Mouse (Mus musculus) spleen, postnatal 4 days (tissue): ENCODE measurements at regions not wholly inside any gene's neighbourhood (a gene's known extent, or its start where the extent isn't known, plus 50 kb on each side); places are given as distances from the start of the nearest gene placed in this dataset.
"Not testable (repeated sequence)": the region's sequence is repeated elsewhere in the genome, so short reads cannot be mapped to it uniquely, and the experiment has no call there.

Source experiments
- DNase-seq, 2 experiments: peaks; one replicate each; pipeline ENCODE4 v3.0.0; 2022; ENCODE audit warnings: low spot score in 2 of 2

GRCm38 (mm10) chr2:92804916-92805315 is 110.0 kb upstream of the Syt13 start:
- DNase-seq: no peak

- no peak for DNase-seq
Observed at GRCm38 (mm10) chr2:92805761-92806160, 109.1 kb upstream of the Syt13 start.

DNA sequence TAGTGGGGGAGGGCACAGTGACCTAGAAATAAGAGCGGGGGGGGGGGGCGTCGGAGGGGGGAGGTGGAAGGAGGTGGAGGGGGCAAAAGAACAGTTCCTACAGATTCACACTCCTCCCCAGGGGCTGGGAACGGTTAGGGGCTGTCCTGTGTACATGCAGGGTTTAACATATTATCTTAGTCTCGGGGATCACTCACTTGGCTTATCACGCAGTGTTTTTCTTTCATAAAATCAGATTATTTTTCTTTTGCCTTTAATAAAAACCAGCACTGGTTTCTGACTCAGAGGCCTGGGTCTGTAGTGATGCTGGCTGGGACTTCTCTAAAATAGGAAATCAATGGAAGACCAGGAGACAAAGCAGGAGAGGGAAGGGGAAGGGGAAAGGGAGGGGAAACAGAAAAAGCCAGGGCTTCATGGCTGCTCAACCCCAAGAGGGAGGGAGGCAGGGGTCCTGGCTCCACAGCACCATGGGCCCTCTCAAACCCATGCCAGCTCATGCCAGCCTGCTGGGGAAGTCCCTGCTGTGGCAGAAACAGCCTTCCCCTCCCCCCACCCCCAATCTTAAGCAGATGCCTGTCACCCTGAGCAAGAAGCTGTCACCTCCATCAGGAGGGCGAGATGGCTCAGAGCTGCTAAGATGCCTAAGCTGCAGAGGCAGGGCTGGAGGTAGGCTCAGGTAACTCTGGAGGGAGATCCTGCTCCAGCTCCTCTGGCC is 108.3 kb upstream of the Syt13 start:
- no peak for DNase-seq

DNA sequence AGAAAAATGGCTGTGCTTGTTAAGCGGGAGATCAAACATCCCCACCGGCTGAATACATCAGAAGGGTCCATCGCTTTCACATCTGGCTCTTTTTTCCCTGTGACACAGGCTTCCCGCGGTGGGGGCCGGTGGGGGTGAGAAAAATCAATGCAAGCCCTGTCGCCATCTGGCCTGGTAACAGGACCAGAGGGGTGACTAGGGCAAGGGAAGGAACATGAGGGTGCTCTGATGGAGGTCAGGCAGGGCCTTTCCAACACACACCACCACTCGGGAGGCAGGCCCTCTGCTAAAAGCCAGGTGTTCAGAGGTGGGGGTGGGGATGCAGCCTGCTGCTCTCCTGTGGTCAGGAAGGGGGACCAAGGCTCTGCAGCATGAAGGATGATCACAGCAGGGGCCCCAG is 107.5 kb upstream of the Syt13 start:
- DNase-seq: no peak

DNA sequence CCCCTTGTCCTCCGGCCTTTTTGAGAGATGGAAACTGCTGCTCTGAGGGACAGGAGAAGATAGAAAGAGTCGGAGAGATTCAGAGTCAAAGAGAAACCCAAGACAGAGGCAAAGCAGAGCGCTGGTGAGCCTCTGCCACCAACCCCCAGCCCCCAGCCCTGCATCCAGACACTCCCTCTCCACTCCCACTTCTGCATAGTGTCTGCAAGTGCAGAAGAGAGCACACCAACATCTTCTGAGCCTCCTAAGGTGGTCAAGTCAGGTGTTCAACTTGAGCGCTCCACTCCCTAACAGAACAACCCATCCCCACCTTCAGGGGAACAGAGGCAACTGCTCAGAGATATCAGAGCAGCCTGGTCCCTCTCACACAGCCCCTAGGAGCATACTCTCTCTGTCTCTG is 106.8 kb upstream of the Syt13 start:
- no peak for DNase-seq

- DNase-seq: no peak
Observed at GRCm38 (mm10) chr2:92809226-92809625, 105.7 kb upstream of the Syt13 start.

DNA sequence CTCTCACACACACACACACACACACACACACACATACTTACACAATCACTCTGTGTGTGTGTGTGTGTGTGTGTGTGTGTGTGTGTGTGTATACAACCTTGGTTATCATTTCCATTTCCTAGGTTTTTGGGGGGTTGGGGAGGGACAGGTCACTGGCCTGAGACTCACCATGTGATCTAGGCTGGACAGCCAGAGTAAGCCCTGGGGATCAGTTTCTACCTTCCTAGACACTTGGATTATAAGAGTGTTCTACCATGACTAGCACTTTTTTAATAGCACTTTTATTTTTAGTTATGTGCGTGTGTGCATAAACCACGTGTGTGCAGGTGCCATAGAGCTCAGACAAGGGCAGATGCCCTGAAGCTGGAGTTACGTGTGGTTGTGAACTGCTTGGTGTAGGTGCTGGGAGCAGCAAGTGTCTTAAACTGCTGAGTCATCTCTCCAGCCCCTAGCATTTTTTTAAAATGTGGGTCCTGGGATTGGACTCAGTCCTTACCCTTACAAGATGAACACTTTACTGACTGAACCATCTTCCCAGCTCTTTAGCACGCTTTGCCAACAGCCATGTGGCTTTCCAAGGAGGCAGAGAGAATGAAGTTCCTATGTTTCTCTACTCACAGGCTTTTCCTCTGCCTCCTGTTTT is 105.1 kb upstream of the Syt13 start:
- DNase-seq: no peak

DNA sequence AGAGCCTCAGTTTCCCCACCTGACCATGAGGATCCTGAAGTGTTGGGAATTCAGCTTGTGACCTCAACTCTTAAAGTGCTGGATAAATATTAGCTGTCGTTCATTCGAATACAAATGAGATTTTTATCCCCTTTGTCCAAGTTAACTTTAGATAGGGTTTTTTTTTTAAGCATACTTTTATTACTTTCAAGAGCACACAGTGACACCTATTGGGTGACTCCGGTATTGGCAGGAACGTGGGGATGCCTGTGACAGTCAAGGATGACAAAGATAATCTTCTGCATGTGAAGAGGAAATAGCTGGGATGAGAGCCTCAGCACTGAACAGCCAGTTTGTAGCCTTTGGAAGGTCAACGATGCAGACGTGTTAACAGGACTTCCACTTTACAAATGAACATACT is 103.9 kb upstream of the Syt13 start:
- not testable (repeated sequence) for DNase-seq

DNA sequence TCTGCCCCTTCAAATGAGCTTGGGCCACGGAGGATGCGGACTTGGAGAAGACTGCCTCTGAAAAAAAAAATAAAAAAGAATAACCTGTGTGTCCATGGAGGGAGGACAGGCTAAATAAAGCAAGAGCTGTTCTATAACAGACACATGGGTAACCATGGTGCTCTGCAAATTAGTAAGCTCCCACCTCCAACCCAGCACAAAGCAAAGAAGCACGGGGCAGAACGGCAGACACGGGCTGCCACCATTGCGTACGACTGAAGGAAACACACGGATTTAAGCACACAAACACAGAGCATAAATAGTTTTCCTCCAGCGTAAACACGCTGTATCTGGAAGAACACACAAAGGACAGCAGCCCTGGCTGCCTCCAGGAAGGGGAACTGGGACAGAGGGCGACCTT is 101.9 kb upstream of the Syt13 start:
- no peak for DNase-seq

GRCm38 (mm10) chr2:92819586-92819985 is 95.3 kb upstream of the Syt13 start:
- DNase-seq: no peak

DNA sequence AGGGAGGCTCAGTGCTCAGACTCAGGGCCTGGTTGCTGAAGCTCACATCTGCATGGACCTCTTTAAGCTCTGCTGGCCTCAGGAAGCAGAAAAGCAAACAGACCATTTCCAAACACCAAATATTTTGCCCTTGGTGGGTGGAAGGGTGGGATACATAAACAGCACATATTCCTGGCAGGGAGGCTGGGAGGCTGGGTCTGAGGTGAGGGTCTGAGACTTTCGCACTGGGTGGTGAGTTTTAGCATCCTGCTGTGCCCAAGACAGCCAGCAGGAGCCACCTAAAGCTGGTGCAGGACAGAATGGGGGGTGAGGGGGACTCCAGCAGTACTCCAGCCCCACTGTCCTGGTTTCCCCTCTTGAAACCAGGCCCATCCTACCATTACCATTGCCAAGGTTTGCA is 90.6 kb upstream of the Syt13 start:
- no peak for DNase-seq

DNA sequence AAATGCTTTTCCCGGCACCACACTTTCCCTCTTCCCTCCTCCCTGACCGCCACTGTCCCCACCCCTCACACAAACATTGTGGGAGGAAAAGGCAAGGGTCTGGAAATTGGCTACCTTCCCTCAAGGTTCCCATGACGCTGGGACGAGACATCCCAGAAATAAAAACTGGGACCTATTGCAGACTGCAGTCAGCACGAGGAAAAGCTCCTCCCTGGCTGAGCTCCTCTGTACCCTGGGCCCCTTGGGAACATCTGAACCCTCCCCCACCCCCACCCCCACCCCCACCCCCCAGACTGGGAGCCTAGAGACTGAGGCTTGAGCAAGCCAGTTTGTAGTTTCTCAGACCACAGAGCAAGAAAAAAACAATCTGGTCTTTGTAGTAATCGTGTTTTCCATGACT is 89.5 kb upstream of the Syt13 start:
- no peak for DNase-seq

- DNase-seq: no peak
Observed at GRCm38 (mm10) chr2:92830134-92830533, 84.8 kb upstream of the Syt13 start.

DNA sequence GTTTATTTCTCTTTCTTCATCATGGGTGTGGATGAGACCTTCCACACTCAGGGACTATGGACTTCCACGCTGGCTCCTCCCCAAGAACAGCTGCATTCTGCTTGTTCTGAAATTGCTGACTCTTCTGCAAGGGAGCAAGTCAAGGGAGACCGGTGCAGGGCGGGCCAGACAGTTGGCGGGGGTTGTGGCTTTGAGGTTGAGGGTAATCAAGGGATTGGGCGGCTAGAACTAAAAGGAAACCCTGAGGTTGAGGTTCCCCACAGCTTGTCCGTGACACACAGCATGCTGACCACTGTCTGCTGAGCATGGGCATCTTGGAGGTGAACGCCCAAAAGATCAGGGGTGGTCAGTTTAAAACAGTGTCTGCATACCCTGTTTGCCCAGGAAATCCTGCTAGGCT is 83.1 kb upstream of the Syt13 start:
- no peak for DNase-seq

- DNase-seq: no peak
Observed at GRCm38 (mm10) chr2:92836203-92836602, 78.7 kb upstream of the Syt13 start.

DNA sequence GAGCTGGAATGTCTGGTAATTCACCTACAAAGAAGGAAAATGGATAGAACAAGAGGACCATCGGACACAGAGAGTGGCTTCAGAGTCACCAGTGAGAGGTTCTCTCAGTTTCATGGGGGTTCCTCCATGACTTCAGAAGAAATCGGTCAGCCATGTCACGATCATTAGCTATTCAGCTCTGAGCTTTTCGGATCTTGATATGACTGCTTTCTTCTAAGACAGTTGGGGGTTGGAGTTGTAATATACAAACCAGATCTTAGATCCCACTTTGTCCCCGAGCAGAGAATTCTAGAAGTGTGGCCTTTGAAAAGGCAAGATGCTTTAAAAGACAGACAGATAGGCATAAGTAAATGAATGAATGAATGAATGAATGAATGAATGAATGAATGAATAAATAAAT is 76.9 kb upstream of the Syt13 start:
- DNase-seq: no peak

GRCm38 (mm10) chr2:92840009-92840408 is 74.9 kb upstream of the Syt13 start:
- DNase-seq: peak in 1 of 2 experiments; percentile 30

- peak in 1 of 2 experiments; percentile 17 for DNase-seq
Observed at GRCm38 (mm10) chr2:92841626-92842025, 73.3 kb upstream of the Syt13 start.

- DNase-seq: peak in 1 of 2 experiments; percentile 15
Observed at GRCm38 (mm10) chr2:92845061-92845769, 69.7 kb upstream of the Syt13 start.

DNA sequence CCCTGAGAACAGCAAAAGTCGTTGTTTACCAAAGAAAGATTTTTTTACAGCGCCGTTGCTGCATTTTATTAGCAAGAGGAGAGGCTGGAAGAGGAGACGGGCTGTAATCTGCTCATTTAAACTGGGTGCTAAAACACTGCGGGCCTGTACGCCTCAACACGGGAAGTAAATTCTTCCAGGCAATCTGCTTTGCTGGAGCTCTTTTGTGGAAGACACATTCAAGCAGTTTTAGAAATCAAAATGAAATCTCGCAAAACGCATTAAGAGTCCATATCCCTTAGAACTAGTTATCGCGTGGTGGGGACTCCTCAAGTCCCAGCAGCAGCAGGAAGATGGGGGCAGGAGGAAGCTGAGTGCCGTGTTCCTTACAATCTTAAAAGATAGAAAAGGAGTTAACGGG is 65.9 kb upstream of the Syt13 start:
- no peak for DNase-seq

DNA sequence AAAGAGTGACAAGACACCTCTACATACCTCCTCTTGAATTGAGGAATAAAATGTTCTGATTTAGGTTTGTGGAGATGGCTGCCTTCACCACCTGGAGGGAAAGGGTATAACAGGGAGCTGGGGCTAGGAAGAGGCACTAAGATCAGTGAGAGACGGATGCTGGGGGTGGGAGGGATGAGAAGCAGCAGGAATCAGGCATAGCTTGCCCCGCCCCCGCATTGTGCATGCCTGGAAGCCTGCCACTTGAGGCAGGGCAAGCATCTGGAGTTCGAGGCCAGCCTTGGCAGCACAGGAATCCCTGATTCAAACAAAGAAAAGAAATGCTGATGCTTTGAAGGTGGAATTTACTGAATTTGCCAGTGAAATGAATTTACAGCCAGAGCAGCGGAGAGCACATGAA is 63.6 kb upstream of the Syt13 start:
- DNase-seq: no peak

DNA sequence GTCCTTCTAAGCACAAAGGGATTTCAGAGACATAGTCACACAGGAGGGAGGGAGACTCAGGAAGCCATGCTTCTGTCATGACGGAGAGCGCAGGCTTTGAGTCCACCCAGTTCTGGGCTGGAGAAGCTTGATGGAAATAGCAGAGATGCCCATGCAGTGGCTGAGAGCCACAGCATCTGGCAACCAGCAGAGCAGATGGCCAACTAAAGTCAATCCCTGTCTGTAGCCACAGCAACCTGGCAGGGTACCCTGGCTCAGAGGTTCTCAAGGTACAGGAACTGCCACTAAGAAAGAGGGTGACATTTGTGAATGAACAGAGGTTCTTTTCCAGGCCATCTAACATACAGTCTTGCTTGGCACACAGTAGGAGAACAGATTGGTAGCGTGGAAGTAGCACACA is 61.7 kb upstream of the Syt13 start:
- no peak for DNase-seq

GRCm38 (mm10) chr2:92854331-92854730 is 60.6 kb upstream of the Syt13 start:
- no peak for DNase-seq
